Mouse (Mus musculus) splenic B cell, adult 2 months (primary cell): ENCODE measurements around the gene Tomm20.
A peak's percentile ranks its signal among the peaks of the same experiment; 100 is the strongest.

ENCODE experiments used
- DNase-seq: peaks from one replicate; pipeline ENCODE4 v3.0.0-alpha.2; 2011; ENCODE audit warnings: low read depth, low spot score
- H3K27me3 ChIP-seq: 2 replicates; pipeline ENCODE4 v1.6.1; 2012; ENCODE audit warnings: mild to moderate bottlenecking, low read length, moderate library complexity, mixed read lengths; ENCODE audit not compliant: control insufficient read depth, poor library complexity, insufficient read depth, severe bottlenecking
- H3K36me3 ChIP-seq: 2 replicates; pipeline ENCODE4 v1.6.1; 2012; ENCODE audit warnings: mild to moderate bottlenecking, low read length, moderate library complexity, mixed read lengths; ENCODE audit not compliant: control insufficient read depth, poor library complexity, insufficient read depth, severe bottlenecking

Gene Tomm20

GRCm38 (mm10) chr8:126935932-126936331 lies 9.7 kb downstream of the Tomm20 start:
- DNase-seq = peak; percentile 37
- peaks cover 16% of the 10 kb centered on the region for H3K36me3 ChIP-seq

GRCm38 (mm10) chr8:126935387-126935786 lies 10.3 kb downstream of the Tomm20 start:
- H3K36me3 ChIP-seq = peaks cover 16% of the 10 kb centered on the region
- no peaks in the 10 kb centered on the region for H3K27me3 ChIP-seq
- no peak for DNase-seq

More at GRCm38 (mm10) chr8:126935932-126936331, 9.7 kb downstream of the Tomm20 start:
- no peaks in the 10 kb centered on the region for H3K27me3 ChIP-seq

GRCm38 (mm10) chr8:126932656-126933055 lies 13.0 kb downstream of the Tomm20 start:
- no peak for DNase-seq
- H3K36me3 ChIP-seq = peaks cover 15% of the 10 kb centered on the region

GRCm38 (mm10) chr8:126932249-126932648 lies 13.4 kb downstream of the Tomm20 start:
- Histone ChIP-seq H3K27me3 (no peaks in the 10 kb centered on the region), H3K36me3 (peaks cover 15% of the 10 kb centered on the region)
- DNase-seq = no peak

More at GRCm38 (mm10) chr8:126932656-126933055, 13.0 kb downstream of the Tomm20 start:
- no peaks in the 10 kb centered on the region for H3K27me3 ChIP-seq

GRCm38 (mm10) chr8:126931720-126932119 lies 13.9 kb downstream of the Tomm20 start:
- Histone ChIP-seq H3K36me3 (peaks cover 15% of the 10 kb centered on the region), H3K27me3 (no peaks in the 10 kb centered on the region)
- peak; percentile 47 for DNase-seq

- peak; percentile 87 for DNase-seq
- Histone ChIP-seq H3K27me3 (no peaks in the 10 kb centered on the region), H3K36me3 (peaks cover 10% of the 10 kb centered on the region)
Observed at GRCm38 (mm10) chr8:126929607-126930161, 16.0 kb downstream of the Tomm20 start.

GRCm38 (mm10) chr8:126928755-126929505 lies 16.7 kb downstream of the Tomm20 start:
- no peak for DNase-seq
- peaks cover 6% of the 10 kb centered on the region; the same call in 1 of the 2 replicates for H3K36me3 ChIP-seq
- H3K27me3 ChIP-seq = no peaks in the 10 kb centered on the region

GRCm38 (mm10) chr8:126928028-126928427 lies 17.6 kb downstream of the Tomm20 start:
- Histone ChIP-seq H3K36me3 (peaks cover 4% of the 10 kb centered on the region; the same call in 1 of the 2 replicates), H3K27me3 (no peaks in the 10 kb centered on the region)
- DNase-seq = no peak

- Histone ChIP-seq H3K36me3 (peaks cover 4% of the 10 kb centered on the region; the same call in 1 of the 2 replicates), H3K27me3 (no peaks in the 10 kb centered on the region)
- DNase-seq = peak; percentile 46
Observed at GRCm38 (mm10) chr8:126927058-126927457, 18.6 kb downstream of the Tomm20 start.

- no peaks in the 10 kb centered on the region for H3K36me3 ChIP-seq
- no peak for DNase-seq
Observed at GRCm38 (mm10) chr8:126922981-126923380, 22.7 kb downstream of the Tomm20 start.

GRCm38 (mm10) chr8:126921432-126921831 lies 24.2 kb downstream of the Tomm20 start:
- no peak for DNase-seq
- no peaks in the 10 kb centered on the region for H3K27me3 ChIP-seq
- H3K36me3 ChIP-seq = no peaks in the 10 kb centered on the region

More at GRCm38 (mm10) chr8:126922981-126923380, 22.7 kb downstream of the Tomm20 start:
- H3K27me3 ChIP-seq = no peaks in the 10 kb centered on the region

- DNase-seq = peak; percentile 84
- no peaks in the 10 kb centered on the region for H3K36me3 ChIP-seq
- no peaks in the 10 kb centered on the region for H3K27me3 ChIP-seq
Observed at GRCm38 (mm10) chr8:126920845-126921244, 24.8 kb downstream of the Tomm20 start.

GRCm38 (mm10) chr8:126920386-126920785 lies 25.3 kb downstream of the Tomm20 start:
- DNase-seq = no peak
- no peaks in the 10 kb centered on the region for H3K36me3 ChIP-seq
- H3K27me3 ChIP-seq = no peaks in the 10 kb centered on the region

- no peak for DNase-seq
- Histone ChIP-seq H3K36me3 (no peaks in the 10 kb centered on the region), H3K27me3 (no peaks in the 10 kb centered on the region)
Observed at GRCm38 (mm10) chr8:126919703-126920102, 25.9 kb downstream of the Tomm20 start.

- DNase-seq = no peak
- no peaks in the 10 kb centered on the region for H3K27me3 ChIP-seq
- no peaks in the 10 kb centered on the region for H3K36me3 ChIP-seq
Observed at GRCm38 (mm10) chr8:126919255-126919654, 26.4 kb downstream of the Tomm20 start.
